Mouse (Mus musculus) heart, embryonic 16.5 days (tissue): ENCODE measurements at regions not wholly inside any gene's neighbourhood (a gene's known extent, or its start where the extent isn't known, plus 50 kb on each side); places are given as distances from the start of the nearest gene placed in this dataset.

Source experiments
- ATAC-seq: fragments of 200-750 bp; cut with Nextera tagmentation; replicated peaks from 2 replicates; pipeline ENCODE4 v1.8.0; 2017; ENCODE audit warnings: moderate number of reproducible peaks; ENCODE audit not compliant: insufficient read depth, low FRiP score; ENCODE audit errors: extremely low read depth
- H3K27ac ChIP-seq: fragments of 300-500 bp; sonication (generic); 2 replicates; pipeline ENCODE4 v1.5.1; 2014; ENCODE audit warnings: mild to moderate bottlenecking, low read length, control low read depth, moderate library complexity
- H3K27me3 ChIP-seq: fragments of 300-500 bp; sonication (generic); 2 replicates; pipeline ENCODE4 v1.6.1; 2014; ENCODE audit warnings: low read length, mixed read lengths; ENCODE audit not compliant: control insufficient read depth, insufficient read depth
- H3K36me3 ChIP-seq: fragments of 300-500 bp; sonication (generic); 2 replicates; pipeline ENCODE4 v1.6.1; 2014; ENCODE audit not compliant: control insufficient read depth, insufficient read depth
- H3K4me1 ChIP-seq: fragments of 300-500 bp; sonication (generic); 2 replicates; pipeline ENCODE4 v1.6.1; 2014; ENCODE audit warnings: low read length, mixed read lengths; ENCODE audit not compliant: control insufficient read depth, insufficient read depth
- H3K4me2 ChIP-seq: fragments of 300-500 bp; sonication (generic); 2 replicates; pipeline ENCODE4 v1.6.1; 2014; ENCODE audit warnings: low read depth, mild to moderate bottlenecking, control low read depth, low read length
- H3K4me3 ChIP-seq: fragments of 300-500 bp; sonication (generic); 2 replicates; pipeline ENCODE4 v1.5.1; 2014; ENCODE audit warnings: mild to moderate bottlenecking, control low read depth, low read length
- H3K9ac ChIP-seq: fragments of 300-500 bp; sonication (generic); 2 replicates; pipeline ENCODE4 v1.6.1; 2014; ENCODE audit warnings: low read length, control low read depth
- H3K9me3 ChIP-seq: fragments of 300-500 bp; sonication (generic); replicated peaks from 2 replicates; pipeline ENCODE4 v1.6.1; 2016; ENCODE audit warnings: low read length; ENCODE audit not compliant: control insufficient read depth
- WGBS: fragments of 180-500 bp; shearing (Covaris S2); extraction: QIAGEN DNeasy Blood & Tissue Kit; methylation state at CpG from one replicate; pipeline ENCODE4 v1.1.7; 2014; 5-methylcytosine and 5-hydroxymethylcytosine counted together

DNA sequence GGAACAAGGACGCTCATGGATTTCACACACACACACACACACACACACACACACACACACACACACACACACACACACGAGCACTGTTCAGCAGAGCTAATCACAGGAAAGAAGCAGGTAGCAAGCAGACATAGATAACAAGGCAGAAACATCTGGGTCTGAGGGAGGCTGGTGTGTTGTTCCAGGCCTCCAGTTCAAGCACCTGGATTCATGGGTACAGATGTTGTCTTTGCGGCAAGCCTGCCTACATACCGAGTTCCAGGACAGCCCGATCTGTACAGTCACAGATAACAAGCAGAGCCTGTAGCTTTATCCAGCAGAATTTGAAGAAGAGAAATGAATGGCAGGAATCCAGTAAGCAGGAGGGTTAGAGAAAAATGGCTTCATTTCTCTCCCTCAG, 55.0 kb upstream of the Adgrl2 start:
- Histone ChIP-seq H3K36me3 (no peaks in the 10 kb centered on the region), H3K27me3 (no peaks in the 10 kb centered on the region), H3K9ac (no peak overlapping the region), H3K4me1 (peaks cover 6% of the 10 kb centered on the region), H3K9me3 (no peaks in the 10 kb centered on the region), H3K4me3 (no peak overlapping the region), H3K4me2 (no peak overlapping the region), H3K27ac (no peak overlapping the region)
- 66% methylated on average over 5 of the region's 5 CpGs for WGBS
- no peak for ATAC-seq

DNA sequence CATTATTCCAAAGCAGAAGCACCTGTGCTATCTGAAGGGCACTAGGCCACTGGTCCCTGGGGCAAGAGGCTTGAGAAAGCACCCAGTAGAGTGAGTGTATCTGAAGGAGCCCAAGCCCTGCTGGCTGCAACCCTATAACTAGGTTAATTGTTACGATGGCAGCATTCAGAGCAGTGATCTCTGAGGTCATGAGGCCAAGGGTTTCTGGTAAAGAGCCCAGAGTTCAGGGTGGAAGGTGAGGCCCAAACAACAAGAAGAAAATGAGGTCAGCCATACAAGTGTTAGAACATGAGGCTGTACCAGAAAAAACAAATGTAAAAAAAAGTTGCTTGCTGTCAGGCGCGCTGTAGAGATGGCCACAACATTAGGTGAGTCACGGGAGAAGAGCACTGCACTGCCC, 53.5 kb upstream of the Adgrl2 start:
- no peak overlapping the region for H3K27ac ChIP-seq
- H3K4me3 ChIP-seq: no peak overlapping the region
- WGBS: 87% methylated on average over 4 of the region's 4 CpGs
- no peaks in the 10 kb centered on the region for H3K36me3 ChIP-seq
- no peaks in the 10 kb centered on the region for H3K27me3 ChIP-seq
- H3K4me1 ChIP-seq: peaks cover 9% of the 10 kb centered on the region
- no peak overlapping the region for H3K4me2 ChIP-seq
- no peaks in the 10 kb centered on the region for H3K9me3 ChIP-seq
- ATAC-seq: no peak
- no peak overlapping the region for H3K9ac ChIP-seq

DNA sequence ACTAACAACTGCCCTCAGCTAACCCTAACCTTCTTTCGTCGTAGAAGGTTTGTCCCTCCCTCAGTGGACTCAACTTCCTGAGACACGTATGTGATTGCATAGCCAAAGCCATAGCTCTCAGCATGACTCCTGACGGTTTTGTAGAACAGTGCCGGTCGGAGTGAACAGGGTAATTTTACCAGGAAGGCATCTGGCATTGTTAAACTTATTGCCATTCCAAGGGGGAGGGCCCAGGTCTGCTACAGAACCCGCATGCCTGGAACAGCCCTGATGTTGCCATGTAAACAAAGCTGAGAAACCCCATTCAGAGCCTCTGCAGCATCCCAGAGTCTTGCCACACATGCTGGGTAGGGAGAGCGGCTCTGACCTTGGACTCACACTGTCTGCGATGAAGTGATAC, 52.2 kb upstream of the Adgrl2 start:
- WGBS: 57% methylated on average over 9 of the region's 9 CpGs
- H3K9ac ChIP-seq: no peak overlapping the region
- H3K9me3 ChIP-seq: no peaks in the 10 kb centered on the region
- no peaks in the 10 kb centered on the region for H3K27me3 ChIP-seq
- no peak for ATAC-seq
- H3K36me3 ChIP-seq: no peaks in the 10 kb centered on the region
- peaks cover 11% of the 10 kb centered on the region for H3K4me1 ChIP-seq
- no peak overlapping the region for H3K4me2 ChIP-seq
- no peak overlapping the region for H3K4me3 ChIP-seq
- H3K27ac ChIP-seq: no peak overlapping the region

DNA sequence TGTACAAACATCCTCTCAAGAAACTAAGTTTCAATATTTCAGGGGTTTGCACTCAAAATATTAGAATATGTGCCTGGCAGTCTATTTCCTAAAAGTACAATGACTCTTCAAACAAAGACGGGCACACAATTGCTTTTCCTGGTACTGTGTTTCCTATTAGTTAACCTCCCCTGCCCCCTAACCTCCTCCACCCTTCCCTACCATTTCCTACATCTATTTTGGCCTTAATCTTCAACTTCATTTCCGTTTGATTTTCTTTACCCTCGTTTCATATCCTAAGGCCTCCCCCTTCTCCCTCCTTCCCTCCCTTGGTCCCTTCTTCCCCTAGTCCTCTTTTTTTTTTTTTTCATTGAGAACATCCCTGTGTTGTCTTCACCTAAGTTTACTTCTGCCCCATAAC, 50.8 kb upstream of the Adgrl2 start:
- Histone ChIP-seq H3K4me2 (no peak overlapping the region), H3K4me1 (peaks cover 11% of the 10 kb centered on the region), H3K27ac (no peak overlapping the region; the same call in 1 of the 2 replicates), H3K36me3 (no peaks in the 10 kb centered on the region), H3K9me3 (no peaks in the 10 kb centered on the region), H3K9ac (no peak overlapping the region), H3K4me3 (no peak overlapping the region), H3K27me3 (no peaks in the 10 kb centered on the region)
- no peak for ATAC-seq
- WGBS: 57% methylated on average over 3 of the region's 3 CpGs
